Mouse (Mus musculus) cortical plate, adult 2 months (tissue): ENCODE data around the gene 4933428G20Rik.

Source experiments
- CTCF ChIP-seq: fragments of 200-500 bp; IDR thresholded peaks from 2 replicates; pipeline ENCODE4 v1.5.1; 2011; ENCODE audit warnings: mild to moderate bottlenecking, control low read depth, low read length; ENCODE audit not compliant: insufficient read depth; ENCODE audit errors: extremely low read depth
- POLR2A ChIP-seq: fragments of 200-500 bp; IDR thresholded peaks from 2 replicates; pipeline ENCODE4 v1.6.1; 2011; ENCODE audit warnings: mild to moderate bottlenecking, low read length, control low read depth; ENCODE audit not compliant: insufficient read depth; ENCODE audit errors: extremely low read depth

GRCm38 (mm10) chr11:97462538-97462937, 37.6 kb downstream of the 4933428G20Rik start:
- TF ChIP-seq CTCF (no peak), POLR2A (no peak)
